Mouse (Mus musculus): Measurements from ENCODE around the gene Rflna.

Gene Rflna

DNA sequence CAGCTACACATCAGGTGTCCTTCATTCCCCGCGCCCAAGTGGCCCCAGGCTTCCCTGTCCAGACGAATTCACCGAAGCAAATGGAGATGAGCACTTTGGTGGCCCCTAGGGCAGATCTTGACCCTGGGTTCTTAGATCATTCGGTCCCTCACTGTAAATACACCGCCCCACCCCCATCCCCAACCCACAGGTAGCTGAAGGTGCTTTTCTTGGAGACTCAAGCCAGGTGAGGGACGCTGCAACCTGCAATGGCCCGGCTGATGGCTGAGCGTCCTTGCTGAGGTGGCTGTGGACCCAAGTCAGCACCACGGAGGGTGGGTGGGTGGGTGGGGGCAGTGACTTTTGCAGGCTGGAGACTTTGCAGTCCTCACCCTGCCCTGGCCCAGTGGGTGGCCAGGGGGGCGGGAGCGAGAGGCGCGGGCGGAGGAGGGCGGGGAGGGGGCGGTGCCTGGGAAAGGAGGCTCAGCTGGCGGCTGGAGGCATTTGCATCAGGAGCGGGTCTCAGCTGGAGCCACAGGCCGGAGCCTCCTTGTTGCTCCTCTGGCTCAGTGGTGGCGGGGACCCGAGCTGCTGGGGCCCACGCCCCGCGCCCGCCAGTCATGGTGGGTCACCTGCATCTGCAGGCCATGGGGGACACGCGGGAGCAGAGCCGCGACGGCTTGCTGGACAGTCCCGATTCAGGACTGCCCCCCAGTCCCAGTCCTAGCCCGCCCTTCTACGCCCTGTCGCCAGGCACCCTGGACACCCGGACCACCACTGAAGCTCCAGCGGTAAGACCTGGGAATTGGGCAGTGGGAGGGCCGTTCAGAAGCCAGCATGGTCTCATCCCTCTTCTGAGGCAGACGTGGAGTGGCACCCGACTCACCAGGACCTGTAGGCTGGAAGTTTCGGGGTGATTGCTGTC, at the start of gene Rflna:
Gene Rflna (plus strand): TSS at position 253 of the 904 bp plus-strand sequence.
- in situ Hi-C loops (cut with MboI, MseI) = loop anchor here (25.0 kb wide), 1 partner anchor 366 kb away; the partner anchor contains the start of gene Atp6v0a2

DNA sequence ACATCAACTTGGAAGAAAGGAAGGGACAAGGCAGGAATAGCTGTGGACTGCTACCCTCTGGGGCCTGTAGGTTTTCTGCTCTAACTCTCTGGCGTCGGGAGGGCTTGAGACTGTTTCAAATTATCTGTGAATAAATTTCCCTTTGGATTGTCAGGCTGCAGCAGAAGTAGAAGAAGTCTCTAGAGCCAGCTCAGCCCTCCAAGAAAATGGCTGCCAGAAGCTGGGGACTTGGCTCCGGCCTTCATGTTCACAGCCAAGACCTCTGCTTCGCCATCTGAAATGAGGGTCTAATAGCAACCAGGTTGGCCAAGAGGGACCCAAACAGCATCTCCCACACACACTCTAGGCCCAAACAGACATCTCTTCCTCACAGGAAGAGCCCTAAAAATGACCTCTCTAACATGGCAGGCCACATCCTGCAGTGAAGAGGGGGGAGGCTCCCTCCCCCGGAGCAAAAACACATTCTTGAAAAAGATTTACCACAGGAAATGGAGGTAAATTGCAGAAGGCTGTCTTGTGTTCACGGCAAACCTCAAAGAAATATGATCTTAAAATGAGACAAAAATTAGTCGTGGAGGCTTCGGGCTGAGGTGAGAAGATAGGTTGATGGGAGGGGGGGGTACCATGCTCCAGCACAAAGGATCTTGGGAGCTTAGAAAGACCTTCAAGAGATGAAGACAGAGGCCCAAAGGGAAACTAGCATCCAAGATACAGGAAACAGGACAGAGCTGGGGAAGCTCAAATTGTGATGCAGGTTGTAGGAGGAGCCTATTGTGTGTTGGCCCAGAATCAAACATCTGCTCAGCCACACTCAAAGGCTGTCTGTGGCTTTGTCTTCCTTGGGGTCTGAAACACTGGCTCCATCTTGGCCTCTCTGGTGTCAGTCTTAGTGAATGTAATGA, 48.4 kb upstream of the Rflna start:
- in situ Hi-C loops (cut with MboI, MseI) = loop anchor here (5.0 kb wide), 2 partner anchors 42 to 58 kb away; no protein-coding TSS in a partner anchor

DNA sequence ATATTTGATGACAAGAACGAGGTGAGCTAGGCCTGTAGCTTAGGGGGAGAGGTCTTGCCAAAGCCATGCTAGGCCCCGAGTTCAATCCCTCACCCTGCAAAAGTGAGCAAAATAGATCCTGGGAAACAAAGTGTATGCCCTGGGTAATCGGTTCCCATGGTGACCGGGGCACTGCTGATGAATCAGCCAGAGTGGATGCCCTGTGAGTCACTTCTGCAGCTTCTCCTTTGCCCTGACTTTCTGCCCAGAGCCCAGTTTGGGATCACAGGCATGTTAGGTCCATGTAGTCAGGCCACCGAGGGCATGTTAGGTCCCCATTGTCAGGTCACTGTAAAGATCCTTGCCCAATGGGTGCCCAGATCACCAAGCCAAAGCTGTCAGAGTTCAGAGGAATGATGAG, 45.5 kb upstream of the Rflna start:
- in situ Hi-C loops (cut with MboI, MseI) = loop anchor here (5.0 kb wide), 1 partner anchor 45 kb away; no protein-coding TSS in a partner anchor

DNA sequence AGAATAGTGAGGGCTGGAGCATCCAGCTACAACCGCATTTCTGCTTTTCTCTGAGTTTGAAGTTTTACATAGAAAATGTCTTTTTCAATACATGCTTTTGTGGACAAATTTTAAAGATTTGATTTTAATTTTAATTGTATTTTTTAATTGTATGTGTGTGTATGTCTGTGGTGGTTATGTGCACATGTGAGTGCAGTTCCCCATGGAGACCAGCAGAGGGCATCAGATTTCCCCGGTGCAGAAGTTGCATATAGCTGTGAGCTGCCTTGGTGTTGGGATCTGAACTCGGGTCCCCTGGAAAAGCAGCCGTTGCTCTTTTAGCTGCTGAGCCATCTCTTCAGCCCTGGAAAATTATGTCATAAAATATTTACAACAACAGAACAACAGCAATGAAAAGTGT, 43.9 kb upstream of the Rflna start:
- in situ Hi-C loops (cut with MboI, MseI) = loop anchor here (5.0 kb wide), 1 partner anchor 47 kb away; no protein-coding TSS in a partner anchor

DNA sequence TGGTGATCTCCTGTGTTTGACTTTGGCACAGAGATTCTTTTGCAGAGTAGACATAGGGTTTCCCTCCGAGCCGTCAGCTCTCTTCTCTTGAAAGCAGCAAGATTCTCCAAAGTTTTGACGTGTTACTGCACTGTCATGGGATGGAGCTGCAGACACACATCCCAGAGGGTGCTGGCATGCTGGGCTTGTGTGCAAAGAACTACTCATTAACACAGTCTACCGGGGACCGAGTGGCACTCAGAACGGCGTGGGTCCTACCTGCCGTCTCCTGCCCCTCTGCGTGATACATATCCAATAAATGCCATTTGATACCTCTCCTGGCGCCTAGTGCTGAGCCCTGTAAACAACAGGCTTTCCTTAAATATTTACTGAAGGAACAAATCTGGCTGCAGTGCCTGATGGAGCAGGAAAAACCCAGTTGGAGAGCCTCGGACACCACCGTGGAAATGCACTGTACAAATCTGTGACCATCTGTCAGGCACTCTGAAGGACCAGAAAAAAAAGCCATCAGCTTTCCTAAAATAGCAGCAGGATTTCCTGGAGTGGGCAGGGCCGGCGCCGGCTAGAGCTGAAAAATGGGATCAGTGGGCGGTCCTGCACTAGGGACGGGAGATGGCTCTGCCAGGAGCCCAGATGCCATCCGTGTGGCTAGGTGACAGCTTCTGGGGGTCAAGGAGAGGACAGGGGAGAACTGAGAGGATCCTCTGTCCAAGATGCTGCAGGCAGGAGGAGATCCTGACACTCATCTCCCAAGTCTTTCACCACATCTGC, 42.7 kb upstream of the Rflna start:
- in situ Hi-C loops (cut with MboI, MseI) = no loop called here

DNA sequence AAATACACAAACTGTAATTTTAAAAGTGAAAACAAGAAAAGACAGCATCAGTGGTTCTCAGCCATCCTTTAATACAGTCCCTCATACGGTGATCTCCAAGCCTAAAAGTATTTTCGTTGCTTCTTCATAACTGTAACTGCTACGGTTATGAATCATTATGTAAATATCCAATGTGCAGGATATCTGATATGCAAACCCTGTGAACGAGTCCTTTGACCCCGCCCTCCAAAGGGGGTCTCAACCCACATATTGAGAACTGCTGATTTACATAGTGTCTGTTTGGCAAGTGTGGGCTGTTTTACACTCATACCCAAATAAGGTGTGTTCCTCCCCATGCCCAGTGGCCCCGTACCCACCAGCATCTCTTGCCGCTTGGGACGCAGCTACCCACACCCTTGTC, 41.6 kb upstream of the Rflna start:
- in situ Hi-C loops (cut with MboI, MseI) = no loop called here

DNA sequence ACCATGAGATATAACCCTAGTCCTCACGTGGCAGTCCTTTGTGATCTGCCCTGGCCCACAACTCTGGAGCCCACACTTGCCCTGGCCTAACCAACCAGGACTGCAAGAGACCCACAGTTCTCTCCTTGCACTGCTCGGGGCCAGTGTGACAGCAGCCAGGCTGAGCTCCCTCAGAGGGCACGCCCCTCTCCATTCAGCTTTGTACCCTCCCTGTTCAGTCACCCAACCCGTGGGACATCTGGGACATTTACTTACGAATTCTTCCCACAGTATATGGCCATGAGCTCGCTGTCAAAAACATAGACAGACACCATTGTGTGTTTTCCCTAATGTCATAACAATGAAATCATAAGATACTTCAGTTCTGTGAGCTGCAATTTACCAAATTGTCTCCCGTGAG, 40.3 kb upstream of the Rflna start:
- in situ Hi-C loops (cut with MboI, MseI) = no loop called here

DNA sequence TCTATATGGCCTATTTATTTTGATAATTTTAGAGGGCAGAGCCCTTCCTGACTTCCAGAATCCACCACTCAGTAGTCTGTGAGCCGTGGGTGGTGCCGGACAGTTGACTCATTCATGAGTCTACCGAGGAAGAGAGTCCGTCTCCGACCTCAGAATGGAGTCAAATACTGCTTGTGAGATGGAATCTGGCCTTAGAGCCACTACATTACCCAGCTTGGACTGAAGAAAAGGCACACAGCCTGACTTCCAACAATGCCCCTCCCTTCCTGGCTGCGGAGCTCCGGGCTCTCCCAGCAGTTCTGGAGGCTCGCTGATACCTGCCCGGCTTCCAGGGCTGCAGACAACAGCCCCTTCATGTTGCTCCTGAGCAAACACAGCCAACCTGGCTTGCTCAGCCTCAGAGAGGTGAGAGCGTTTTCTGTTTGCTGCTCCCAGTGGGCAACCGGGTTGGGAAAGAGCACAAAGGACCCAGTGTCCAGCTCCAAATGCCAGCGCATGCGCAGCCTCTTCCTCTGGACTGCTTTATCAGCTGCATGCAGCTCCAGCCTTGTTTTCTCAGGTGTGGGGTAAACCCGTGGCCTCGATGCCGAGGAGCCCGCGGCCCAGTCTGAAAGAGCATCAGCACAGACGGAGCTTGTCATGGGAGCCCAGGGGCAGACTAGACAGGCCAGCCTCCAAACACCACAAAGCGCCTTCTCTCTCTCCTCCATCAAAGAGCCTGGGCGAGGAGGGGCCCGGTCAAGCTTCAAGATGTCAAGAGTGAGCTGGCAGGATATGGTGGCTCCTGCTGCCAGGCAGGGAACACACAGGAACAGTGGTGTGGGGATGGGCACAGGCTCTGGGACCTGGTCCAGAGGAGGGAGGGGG, 39.0 kb upstream of the Rflna start:
- in situ Hi-C loops (cut with MboI, MseI) = no loop called here

DNA sequence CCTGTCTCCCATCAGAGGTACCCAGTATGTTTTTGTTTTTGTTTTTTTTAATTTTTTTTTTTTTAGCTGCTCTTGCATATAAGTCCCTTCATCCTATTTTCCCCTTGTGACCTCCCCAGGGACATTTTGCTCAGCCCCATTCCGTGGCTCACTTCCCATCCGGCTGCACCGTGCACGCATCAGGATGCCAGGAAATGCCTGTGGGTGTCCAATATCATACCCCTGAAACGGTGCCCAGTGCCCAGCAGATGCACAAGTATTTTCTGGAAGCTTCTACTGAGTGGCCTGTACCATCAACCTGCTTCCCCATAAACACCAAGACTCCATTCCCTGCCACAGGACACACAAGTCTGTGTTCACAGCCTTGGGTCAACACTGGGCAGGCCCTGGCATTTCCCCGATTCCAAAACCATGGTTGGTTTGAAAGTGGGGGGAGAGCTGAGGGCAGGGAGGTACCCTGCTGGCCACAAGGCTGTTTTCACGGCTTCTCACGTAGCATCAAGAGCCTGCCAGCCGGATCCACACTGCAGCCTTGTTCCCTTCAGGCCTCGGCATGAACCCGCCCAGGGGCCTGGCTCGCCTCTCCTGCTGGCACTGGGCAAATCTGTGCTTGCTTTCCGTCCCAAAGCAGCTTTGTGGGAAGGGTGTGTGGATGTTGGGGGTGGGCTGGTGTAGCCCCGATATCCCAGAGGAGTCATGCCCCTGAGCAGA, 36.2 kb upstream of the Rflna start:
- in situ Hi-C loops (cut with MboI, MseI) = no loop called here

DNA sequence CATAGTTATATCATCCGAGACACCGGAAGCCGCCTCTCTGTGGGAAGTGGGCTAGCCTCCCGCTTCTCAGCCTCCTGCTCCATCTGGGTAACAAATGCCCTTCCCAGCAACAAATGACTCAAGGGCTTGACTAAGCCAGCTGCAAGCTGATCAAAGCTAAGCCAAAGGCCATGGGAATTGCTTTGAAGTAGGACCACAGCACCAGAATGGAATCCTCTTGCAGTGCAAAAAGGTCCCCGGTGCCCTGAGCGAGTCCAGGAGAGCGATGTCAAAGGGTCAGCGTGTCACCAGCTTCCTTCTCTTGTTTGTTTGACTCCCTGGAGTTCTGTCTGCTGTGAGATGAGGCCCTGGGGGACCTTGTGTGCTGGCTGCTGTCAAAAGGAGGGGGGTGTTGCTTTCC, 33.2 kb upstream of the Rflna start:
- in situ Hi-C loops (cut with MboI, MseI) = no loop called here

DNA sequence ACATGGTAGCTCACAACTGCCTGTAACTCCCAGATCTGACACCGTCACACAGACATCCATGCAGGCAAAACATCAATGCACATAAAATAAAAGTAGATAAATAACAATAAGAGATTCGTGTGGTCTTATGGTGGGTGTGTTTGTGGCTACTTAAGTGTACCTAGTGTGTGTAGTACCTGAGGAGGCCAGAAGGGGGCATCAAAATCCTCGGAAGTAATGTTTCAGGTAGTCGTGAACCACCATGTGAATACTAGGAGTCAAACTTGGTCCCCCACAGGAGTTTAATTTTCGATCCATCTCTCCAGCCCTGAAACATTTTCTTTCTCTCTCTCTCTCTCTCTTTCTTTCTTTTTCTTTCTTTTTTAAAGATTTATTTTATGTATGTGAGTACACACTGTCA, 16.8 kb upstream of the Rflna start:
- in situ Hi-C loops (cut with MboI, MseI) = no loop called here

DNA sequence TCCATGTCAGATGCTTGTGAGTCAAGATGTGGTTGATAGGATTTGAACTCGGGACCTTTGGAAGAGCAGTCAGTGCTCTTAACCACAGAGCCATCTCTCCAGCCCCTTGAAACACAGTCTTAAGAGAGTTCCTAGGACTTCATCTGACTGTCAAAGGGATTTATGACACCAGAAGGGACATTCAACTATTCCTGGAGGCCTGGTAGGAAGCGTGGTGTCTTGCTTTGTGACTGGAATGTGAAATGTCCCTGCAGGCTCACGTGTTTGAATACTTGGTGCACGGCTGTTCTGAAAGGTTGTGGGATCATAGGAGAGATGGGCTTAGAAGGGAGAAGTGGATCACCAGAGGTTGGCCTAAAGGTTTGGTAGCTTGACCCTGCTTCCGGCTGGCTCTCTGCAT, 16.4 kb upstream of the Rflna start:
- in situ Hi-C loops (cut with MboI, MseI) = no loop called here

DNA sequence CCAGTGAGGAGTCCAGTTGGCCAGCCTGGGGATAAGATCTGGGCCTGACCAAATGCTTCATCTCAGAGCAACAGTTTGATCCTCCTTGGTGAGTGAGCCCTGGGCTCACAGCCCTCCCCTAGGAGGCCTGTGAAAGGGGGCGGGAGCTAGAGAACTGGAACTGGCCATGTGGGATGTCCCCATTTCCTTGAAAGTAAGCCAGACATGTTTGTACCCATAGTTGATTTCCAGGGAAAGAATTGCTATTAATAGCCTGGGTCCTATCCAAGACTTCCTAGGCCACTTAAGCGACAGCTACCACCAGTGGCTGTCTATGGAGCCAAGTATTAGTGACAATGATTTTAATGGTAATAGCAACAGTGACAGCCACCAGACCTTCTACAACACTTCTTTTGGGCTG, 13.3 kb upstream of the Rflna start:
- in situ Hi-C loops (cut with MboI, MseI) = no loop called here

DNA sequence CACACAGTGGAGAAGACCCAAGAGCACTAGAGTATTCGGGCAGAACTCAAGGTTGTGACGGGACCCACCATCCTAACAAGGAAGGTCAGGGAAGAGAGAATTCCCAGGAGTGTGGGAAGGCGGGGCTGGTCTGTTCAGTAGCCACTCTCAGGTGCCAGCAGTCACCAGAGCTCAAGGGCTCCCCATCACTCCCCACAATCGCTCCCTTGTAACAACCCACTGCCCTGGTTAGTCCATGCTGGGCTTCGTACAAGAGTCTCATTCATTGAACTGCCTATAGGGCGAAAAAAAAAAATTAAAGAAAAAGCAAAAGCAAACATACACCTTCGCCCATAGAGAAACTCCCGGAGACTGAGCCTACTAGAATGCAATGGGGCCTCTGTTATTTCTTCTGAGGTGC, 10.7 kb upstream of the Rflna start:
- in situ Hi-C loops (cut with MboI, MseI) = no loop called here

DNA sequence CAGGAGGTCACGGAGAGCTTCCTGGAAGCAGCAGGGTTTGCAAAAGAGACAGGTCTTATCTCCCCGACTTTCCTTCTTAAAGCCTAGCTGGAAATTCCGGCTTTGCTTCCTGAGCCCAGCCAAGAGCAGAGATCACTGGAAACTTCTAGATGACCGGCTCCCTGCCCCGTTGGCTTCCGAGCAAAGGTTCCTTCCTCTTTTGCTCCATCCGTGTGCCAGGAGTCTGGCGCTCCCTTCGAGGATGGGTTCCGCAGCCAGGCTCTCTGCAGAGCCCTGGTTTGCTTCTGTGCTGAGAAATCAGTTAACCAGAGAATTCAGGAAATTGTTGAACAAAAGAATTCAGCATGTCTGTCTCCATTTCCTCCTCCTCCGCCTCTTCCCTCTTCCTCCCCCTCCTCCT, 10.1 kb upstream of the Rflna start:
- in situ Hi-C loops (cut with MboI, MseI) = no loop called here

DNA sequence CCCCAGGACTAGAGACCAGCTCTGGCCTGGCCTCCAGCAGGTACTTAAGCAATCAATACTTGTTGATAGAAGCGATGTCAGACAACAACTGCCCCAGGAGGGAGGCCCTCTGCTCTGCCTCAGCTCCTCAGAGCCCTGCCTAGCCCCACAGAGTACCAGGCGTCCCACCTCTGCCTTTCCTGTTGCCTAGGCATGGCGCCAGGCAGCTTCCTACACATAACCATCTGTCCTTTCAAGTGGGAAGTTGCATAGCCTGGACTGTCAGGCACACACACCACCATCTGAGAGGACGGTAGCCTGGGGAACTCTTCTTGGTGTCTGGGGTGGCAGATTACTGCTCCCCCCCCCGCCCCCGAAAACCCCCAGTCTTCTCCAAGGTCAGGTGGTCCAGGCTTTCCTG, 6.2 kb upstream of the Rflna start:
- in situ Hi-C loops (cut with MboI, MseI) = no loop called here

DNA sequence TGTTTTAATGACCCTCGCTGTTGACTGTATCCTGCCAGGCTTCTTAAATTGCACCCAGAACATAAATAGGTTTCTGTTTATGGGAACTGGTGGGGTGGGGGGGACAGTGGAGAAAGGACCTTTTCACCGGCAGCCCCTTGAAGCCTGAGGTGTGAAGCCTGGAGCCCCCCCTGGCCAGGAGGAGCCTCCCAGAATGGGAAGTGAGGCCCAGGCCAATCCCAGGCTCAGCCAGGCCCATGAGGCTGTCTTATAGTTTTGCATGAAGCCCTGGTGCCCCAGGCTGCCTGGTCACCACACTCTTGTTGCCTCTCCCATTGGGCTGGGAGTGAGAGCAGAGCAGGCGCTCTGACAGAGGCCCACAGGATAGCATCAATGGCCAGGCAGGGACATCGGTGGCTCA, 5.1 kb upstream of the Rflna start:
- in situ Hi-C loops (cut with MboI, MseI) = no loop called here

DNA sequence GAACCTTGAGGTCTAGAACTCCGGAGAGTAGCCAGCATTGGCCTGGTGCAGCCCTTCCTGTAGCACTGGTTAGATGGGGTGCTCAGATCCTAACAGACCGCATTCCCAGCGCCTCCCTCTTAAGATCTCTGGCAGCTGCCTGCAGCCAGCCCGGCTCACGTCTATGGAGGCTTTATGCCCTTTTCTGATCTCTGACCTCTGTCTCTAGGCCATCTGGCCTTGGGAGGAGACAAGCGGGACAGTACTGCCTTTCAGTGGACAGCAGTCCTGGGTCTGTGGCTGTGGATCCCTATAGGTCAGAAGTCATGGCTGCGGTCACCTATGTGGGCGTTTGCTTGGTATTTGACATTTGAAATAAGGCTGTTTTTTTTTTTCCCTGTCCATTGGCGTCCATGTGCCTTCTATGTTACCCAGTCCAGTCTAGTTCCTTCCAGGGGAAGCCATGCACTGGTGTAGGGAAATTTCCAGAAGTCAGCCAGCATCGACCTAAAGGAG, 2.2 kb upstream of the Rflna start:
- in situ Hi-C loops (cut with MboI, MseI) = loop anchor here (25.0 kb wide), 1 partner anchor 364 kb away; the partner anchor contains the start of gene Atp6v0a2

DNA sequence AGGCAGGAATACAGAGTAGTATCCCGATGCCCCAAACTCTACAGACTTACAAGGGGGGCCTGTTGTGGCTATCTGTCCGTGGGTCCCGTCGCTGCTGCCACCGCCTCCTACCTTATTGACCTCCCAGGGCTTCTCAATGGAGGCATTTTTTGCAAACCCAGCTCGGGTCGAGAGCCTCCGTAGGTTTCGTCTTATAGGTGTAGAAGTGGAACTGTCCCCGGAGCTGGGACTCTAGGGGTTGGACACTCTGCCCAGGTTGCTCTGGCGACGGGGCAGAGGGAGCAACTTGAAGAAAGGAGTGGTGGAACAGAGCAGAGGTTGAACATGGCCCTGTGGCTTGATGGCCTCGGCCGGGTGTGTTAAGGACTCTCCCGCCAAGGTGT, 843 bp downstream of the Rflna start:
- in situ Hi-C loops (cut with MboI, MseI) = loop anchor here (25.0 kb wide), 1 partner anchor 367 kb away; the partner anchor contains the start of gene Atp6v0a2
